Mouse (Mus musculus): ENCODE results near the gene Dpm1.

DNA sequence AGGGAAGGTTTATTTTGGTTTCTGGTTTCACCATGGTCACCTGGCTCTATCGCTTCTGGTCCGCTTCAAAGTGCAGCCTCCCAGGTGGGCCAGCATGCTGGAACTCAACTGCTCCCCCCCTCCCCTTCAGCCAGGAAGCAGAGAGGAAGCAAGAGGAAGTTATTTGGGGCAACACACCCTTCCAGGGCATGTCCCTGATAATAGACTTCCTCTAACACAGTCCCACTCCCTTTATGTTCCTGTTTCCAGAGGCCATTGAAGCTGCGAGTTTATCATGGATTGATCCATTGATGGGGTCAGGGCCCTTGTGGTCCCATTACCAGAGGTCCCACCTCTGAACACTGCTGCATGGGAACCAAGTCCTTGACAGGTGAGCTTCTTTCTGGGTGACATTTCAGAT, 29.7 kb upstream of the Dpm1 start:
- no peak for TF ChIP-seq EP300 (IDR thresholded peaks at IDR 0.05; ENCODE audit: low read depth)
- no peak for TF ChIP-seq CTCF (IDR thresholded peaks at IDR 0.05; ENCODE audit: low read depth)

Measured in heart, postnatal 0 days (tissue).